Comparison of ENCODE assay signal across 19 mouse cellular contexts in the genomic region with DNA sequence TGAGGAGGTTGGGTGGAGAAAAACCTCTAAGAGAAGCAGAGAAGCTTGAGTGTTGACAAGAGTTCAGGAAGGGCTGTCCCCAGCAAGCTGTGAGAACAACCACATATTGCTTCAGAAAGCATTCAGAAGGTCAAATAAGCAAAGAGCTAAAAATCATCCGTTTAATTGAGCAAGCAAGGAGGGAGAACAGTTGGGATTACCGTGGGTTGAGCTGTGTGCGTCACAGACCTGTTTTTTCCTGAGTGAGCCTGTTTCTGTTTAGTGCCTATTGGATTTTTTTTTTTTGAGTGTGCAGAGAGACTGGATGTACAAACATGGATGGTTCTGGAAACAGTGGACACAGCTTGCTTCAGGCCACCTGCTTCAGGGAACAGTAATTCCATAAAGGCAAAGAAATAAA. TPM values are rescaled to one million over a fixed set of nuclear protein-coding genes. Genes with fewer than 3 reads are reported as not detected.
DNase-seq lines count a peak whose midpoint lies in the region; ATAC-seq and TF ChIP-seq lines count a peak whose summit lies in the region.
"Had no signal": no experiment of that assay in that cellular context is flagged by ENCODE, and none has a peak within 500 bp of the region (broad histone marks: within the 10 kb centered on the region; RNA-seq: fewer than 3 reads in every experiment).

No protein-coding gene starts in this region.

- no peak overlapping the region for H3K9ac ChIP-seq in lung, postnatal 0 days (replicated peaks; ENCODE audit: low read depth)
- H3K9ac ChIP-seq: embryonic facial prominence, embryonic 15.5 days; hindbrain, embryonic 13.5 days had no signal

- no peak for TF ChIP-seq CTCF in lung, postnatal 0 days (IDR thresholded peaks at IDR 0.05)

- TF ChIP-seq EP300 in lung, postnatal 0 days (IDR thresholded peaks at IDR 0.05), result no peak

- no peak overlapping the region for H3K27ac ChIP-seq in heart, embryonic 10.5 days
- H3K27ac ChIP-seq in lung, postnatal 0 days (ENCODE audit: low read length), result no peak overlapping the region
- H3K27ac ChIP-seq in limb, embryonic 10.5 days, result no peak overlapping the region
- H3K27ac ChIP-seq: embryonic facial prominence, embryonic 15.5 days; forebrain, embryonic 10.5 days; hindbrain, embryonic 13.5 days; hindbrain, postnatal 0 days had no signal

- no peak for ATAC-seq in lung, postnatal 0 days
- ATAC-seq: forebrain, embryonic 14.5 days; hindbrain, postnatal 0 days had no signal

- H3K4me1 ChIP-seq in heart, embryonic 10.5 days, result peaks cover 18% of the 10 kb centered on the region
- H3K4me1 ChIP-seq in lung, postnatal 0 days (ENCODE audit: insufficient read depth, low read depth, low read length), result 0 out of 2 replicates have a peak, but pooled peaks cover 2% of the 10 kb centered on the region
- peaks cover 21% of the 10 kb centered on the region for H3K4me1 ChIP-seq in limb, embryonic 10.5 days
- H3K4me1 ChIP-seq: embryonic facial prominence, embryonic 15.5 days; forebrain, embryonic 10.5 days had no signal

- WGBS in heart, embryonic 10.5 days, result 79% methylated on average over 3 of the region's 3 CpGs
- WGBS in lung, postnatal 0 days, result 63% methylated on average over 3 of the region's 3 CpGs
- 89% methylated on average over 3 of the region's 3 CpGs for WGBS in limb, embryonic 10.5 days

- no peak overlapping the region for H3K4me2 ChIP-seq in lung, postnatal 0 days (replicated peaks; ENCODE audit: low read depth, low read length)
- H3K4me2 ChIP-seq: embryonic facial prominence, embryonic 15.5 days; hindbrain, embryonic 13.5 days had no signal

- H3K9me3 ChIP-seq in heart, embryonic 10.5 days, result no peaks in the 10 kb centered on the region
- H3K9me3 ChIP-seq in lung, postnatal 0 days (ENCODE audit: low read length), result no peaks in the 10 kb centered on the region
- no peaks in the 10 kb centered on the region for H3K9me3 ChIP-seq in limb, embryonic 10.5 days (replicated peaks)
- H3K9me3 ChIP-seq: embryonic facial prominence, embryonic 15.5 days; forebrain, embryonic 10.5 days; hindbrain, embryonic 13.5 days had no signal

- no peak overlapping the region for H3K4me3 ChIP-seq in heart, embryonic 10.5 days
- H3K4me3 ChIP-seq in lung, postnatal 0 days (ENCODE audit: low read depth, low read length), result no peak overlapping the region
- H3K4me3 ChIP-seq in limb, embryonic 10.5 days, result no peak overlapping the region
- H3K4me3 ChIP-seq: embryonic facial prominence, embryonic 15.5 days; erythroblast, embryonic 14.5 days; forebrain, embryonic 10.5 days; hindbrain, embryonic 13.5 days had no signal

- peak; percentile 33 for DNase-seq in heart, embryonic 10.5 days (ENCODE audit: low spot score)
- DNase-seq in heart, adult 11 months, result no peak
- peak; percentile 42 for DNase-seq in lung, postnatal 0 days (ENCODE audit: low spot score)
- no peak for DNase-seq in lung, postnatal 14 days
- peak; percentile 62 for DNase-seq in adipocyte (ENCODE audit: low spot score)
- DNase-seq in limb, embryonic 10.5 days (ENCODE audit: low spot score), result peak; percentile 10
- DNase-seq in cerebellum, adult 8-10 months, result no peak
- no peak for DNase-seq in kidney, adult 9 months
- DNase-seq: adrenal gland, postnatal 25 days; cerebellum, postnatal 14 days; embryo, embryonic 11 days; gastrocnemius, postnatal 10 days; heart, postnatal 14 days had no signal

- H3K27me3 ChIP-seq in heart, embryonic 10.5 days (ENCODE audit: insufficient read depth, poor library complexity, severe bottlenecking), result no peaks in the 10 kb centered on the region
- H3K27me3 ChIP-seq in lung, postnatal 0 days (replicated peaks; ENCODE audit: insufficient read depth, low read length), result no peaks in the 10 kb centered on the region
- H3K27me3 ChIP-seq in limb, embryonic 10.5 days (ENCODE audit: low read depth, poor library complexity, severe bottlenecking), result no peaks in the 10 kb centered on the region
- H3K27me3 ChIP-seq: embryonic facial prominence, embryonic 15.5 days; hindbrain, embryonic 13.5 days had no signal

- H3K36me3 ChIP-seq in heart, embryonic 10.5 days, result no peaks in the 10 kb centered on the region
- H3K36me3 ChIP-seq in lung, postnatal 0 days (ENCODE audit: insufficient read depth, low read length), result no peaks in the 10 kb centered on the region
- H3K36me3 ChIP-seq in limb, embryonic 10.5 days, result no peaks in the 10 kb centered on the region
- H3K36me3 ChIP-seq: embryonic facial prominence, embryonic 15.5 days; forebrain, embryonic 10.5 days; hindbrain, embryonic 13.5 days had no signal

RNA-seq across cellular contexts. Expression of gene Ednra, which starts 46.7 kb away (rescaled TPM):
- polyA plus RNA-seq in heart, embryonic 10.5 days (2016; fragmentation: Nextera tagmentation; extraction: Ambion mirVana), result 40.6 and 46.6 TPM in 2 replicates
- polyA plus RNA-seq in lung, postnatal 0 days (2015; fragmentation: Nextera tagmentation; extraction: Ambion mirVana), result 54.6 and 57.6 TPM in 2 replicates
- 49.3 and 68.9 TPM in 2 replicates for polyA plus RNA-seq in limb, embryonic 10.5 days (2016; fragmentation: Nextera tagmentation; extraction: Ambion mirVana)
- polyA plus RNA-seq: erythroblast, embryonic 14.5 days had no signal

Comparison
In these comparisons a context has a peak if more than half of its experiments do, and no peak if none do; other contexts are left out.
1. DNase-seq: peak in heart, embryonic 10.5 days (single experiment), lung, postnatal 0 days (single experiment), adipocyte (single experiment) and limb, embryonic 10.5 days (single experiment); none in heart, adult 11 months (single experiment), lung, postnatal 14 days (single experiment), cerebellum, adult 8-10 months (single experiment) and kidney, adult 9 months (single experiment).